Mouse (Mus musculus): ENCODE results near the gene Zfp574.

DNA sequence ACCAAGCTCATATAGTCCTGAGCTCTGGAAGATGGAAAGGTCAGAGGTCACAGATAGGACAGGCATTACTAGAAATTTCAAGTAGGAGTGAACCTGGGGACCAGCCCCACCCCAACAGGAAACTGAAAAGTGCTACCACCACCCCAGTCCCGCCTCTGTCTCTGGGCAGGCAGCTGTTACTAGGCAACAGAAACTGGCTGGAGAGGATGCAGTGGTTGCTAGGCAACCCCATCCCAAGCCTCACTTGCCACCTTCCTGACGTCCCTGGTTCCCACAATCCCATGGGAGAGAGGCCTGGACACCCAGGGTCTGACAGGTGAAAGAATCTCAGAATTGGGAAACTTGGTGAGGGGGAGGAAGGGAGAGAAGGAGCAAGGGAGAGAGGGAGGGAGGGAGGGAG, 3.6 kb upstream of the Zfp574 start:
- TF ChIP-seq GATA1 (IDR thresholded peaks at IDR 0.05; ENCODE audit: low read length) (no peak), TAL1 (IDR thresholded peaks at IDR 0.05; ENCODE audit: low read length) (no peak)
